ENCODE assay signal across 23 mouse cellular contexts in genomic region chr5:122507396-122507795, GRCm38 (mm10). TPM values are rescaled to one million over a fixed set of nuclear protein-coding genes. Genes with fewer than 3 reads are reported as not detected.
DNase-seq lines count a peak whose midpoint lies in the region; ATAC-seq and TF ChIP-seq lines count a peak whose summit lies in the region.
"Had no signal": no experiment of that assay in that cellular context is flagged by ENCODE, and none has a peak within 500 bp of the region (broad histone marks: within the 10 kb centered on the region; RNA-seq: fewer than 3 reads in every experiment).

No protein-coding gene starts in this region.

- TF ChIP-seq POLR2A in cerebellum, adult 2 months (IDR thresholded peaks at IDR 0.05; ENCODE audit: borderline replicate concordance, insufficient read depth, low read length), result no peak

- H3K36me3 ChIP-seq in lung, postnatal 0 days (ENCODE audit: insufficient read depth, low read length), result no peaks in the 10 kb centered on the region
- H3K36me3 ChIP-seq in intestine, embryonic 16.5 days (ENCODE audit: control insufficient read depth, insufficient read depth, low read length), result no peaks in the 10 kb centered on the region
- H3K36me3 ChIP-seq: embryonic facial prominence, embryonic 10.5 days; embryonic facial prominence, embryonic 12.5 days; forebrain, embryonic 15.5 days; G1E had no signal

- no peak overlapping the region for H3K4me3 ChIP-seq in cerebellum, adult 2 months (replicated peaks; ENCODE audit: insufficient read depth, low read depth, low read length)
- no peak overlapping the region for H3K4me3 ChIP-seq in lung, postnatal 0 days (ENCODE audit: low read depth, low read length)
- H3K4me3 ChIP-seq in intestine, embryonic 16.5 days (ENCODE audit: low read length), result no peak overlapping the region
- H3K4me3 ChIP-seq: embryonic facial prominence, embryonic 10.5 days; embryonic facial prominence, embryonic 12.5 days; forebrain, embryonic 13.5 days; forebrain, embryonic 15.5 days had no signal

- no peak for TF ChIP-seq EP300 in lung, postnatal 0 days (IDR thresholded peaks at IDR 0.05)

- H3K27ac ChIP-seq in cerebellum, adult 2 months (ENCODE audit: insufficient read depth, low read length), result no peak overlapping the region
- no peak overlapping the region for H3K27ac ChIP-seq in lung, postnatal 0 days (ENCODE audit: low read length)
- H3K27ac ChIP-seq in intestine, embryonic 16.5 days (ENCODE audit: low read length), result no peak overlapping the region
- H3K27ac ChIP-seq: embryonic facial prominence, embryonic 10.5 days; embryonic facial prominence, embryonic 12.5 days; forebrain, embryonic 13.5 days; forebrain, embryonic 15.5 days had no signal

- H3K4me1 ChIP-seq in cerebellum, adult 2 months (ENCODE audit: control insufficient read depth, insufficient read depth, low read length), result peaks cover 34% of the 10 kb centered on the region
- no peaks in the 10 kb centered on the region; the same call in 1 of the 2 replicates for H3K4me1 ChIP-seq in lung, postnatal 0 days (ENCODE audit: insufficient read depth, low read depth, low read length)
- H3K4me1 ChIP-seq in intestine, embryonic 16.5 days (ENCODE audit: control insufficient read depth, insufficient read depth, low read length), result peaks cover 16% of the 10 kb centered on the region

- peak; percentile 47 for DNase-seq in cerebellum, adult 11-12 months
- no peak for DNase-seq in cerebellum, postnatal 36 days
- peak; percentile 57 for DNase-seq in cerebellum, adult 9-11 months
- DNase-seq in cerebellum, adult 2 months, result no peak
- DNase-seq in lung, postnatal 0 days (ENCODE audit: low spot score), result peak; percentile 3
- DNase-seq in lung, postnatal 4 days, result no peak
- DNase-seq: adrenal gland, adult 8-10 months; adrenal gland, postnatal 14 days; adrenal gland, postnatal 36 days; B cell, adult 2 months; cerebellum, adult 18-20 months; cerebellum, postnatal 14 days; forebrain, postnatal 0 days had no signal

- H3K9ac ChIP-seq in lung, postnatal 0 days (replicated peaks; ENCODE audit: low read depth), result no peak overlapping the region
- no peak overlapping the region for H3K9ac ChIP-seq in intestine, embryonic 16.5 days (ENCODE audit: low read depth, low read length)
- H3K9ac ChIP-seq: embryonic facial prominence, embryonic 12.5 days; forebrain, embryonic 13.5 days; forebrain, embryonic 15.5 days; forebrain, postnatal 0 days had no signal

- ATAC-seq in lung, postnatal 0 days, result no peak
- ATAC-seq in intestine, embryonic 16.5 days, result no peak
- ATAC-seq: activated CD4-positive, CD25-positive, alpha-beta regulatory T cell, adult 4 months; CD4-positive, CD25-positive, alpha-beta regulatory T cell, adult 4 months; forebrain, embryonic 13.5 days; forebrain, embryonic 15.5 days; forebrain, postnatal 0 days; Patski had no signal

- no peaks in the 10 kb centered on the region for H3K27me3 ChIP-seq in cerebellum, adult 2 months (ENCODE audit: control insufficient read depth, insufficient read depth, low read length)
- no peaks in the 10 kb centered on the region for H3K27me3 ChIP-seq in lung, postnatal 0 days (replicated peaks; ENCODE audit: insufficient read depth, low read length)
- H3K27me3 ChIP-seq in intestine, embryonic 16.5 days (replicated peaks; ENCODE audit: control insufficient read depth, insufficient read depth, low read length), result no peaks in the 10 kb centered on the region
- H3K27me3 ChIP-seq: CH12.LX; embryonic facial prominence, embryonic 12.5 days; forebrain, embryonic 13.5 days; forebrain, embryonic 15.5 days; Patski had no signal

- no peaks in the 10 kb centered on the region for H3K9me3 ChIP-seq in lung, postnatal 0 days (ENCODE audit: low read length)
- no peaks in the 10 kb centered on the region for H3K9me3 ChIP-seq in intestine, embryonic 16.5 days (ENCODE audit: control insufficient read depth, low read length)
- H3K9me3 ChIP-seq: forebrain, embryonic 13.5 days; forebrain, embryonic 15.5 days had no signal

- no peak for TF ChIP-seq CTCF in cerebellum, adult 2 months (IDR thresholded peaks at IDR 0.05; ENCODE audit: borderline replicate concordance, insufficient read depth, low read depth, low read length)
- TF ChIP-seq CTCF in lung, postnatal 0 days (IDR thresholded peaks at IDR 0.05), result no peak

- H3K4me2 ChIP-seq in lung, postnatal 0 days (replicated peaks; ENCODE audit: low read depth, low read length), result no peak overlapping the region
- H3K4me2 ChIP-seq in intestine, embryonic 16.5 days (ENCODE audit: low read depth, low read length), result no peak overlapping the region
- H3K4me2 ChIP-seq: embryonic facial prominence, embryonic 12.5 days; forebrain, embryonic 13.5 days; forebrain, embryonic 15.5 days had no signal

RNA-seq across cellular contexts. Expression of gene Atp2a2, which starts 5.4 kb away (rescaled TPM):
- 422 and 482 TPM in 2 replicates for polyA plus RNA-seq in cerebellum, adult 2 months (2012; rRNA removed)
- polyA plus RNA-seq in lung, postnatal 0 days (2015; fragmentation: Nextera tagmentation; extraction: Ambion mirVana), result 27.4 and 32.4 TPM in 2 replicates
- polyA plus RNA-seq in intestine, embryonic 16.5 days (2015; fragmentation: Nextera tagmentation; extraction: Ambion mirVana), result 20.4 and 27.2 TPM in 2 replicates

Comparison
In these comparisons a context has a peak if more than half of its experiments do, and no peak if none do; other contexts are left out.
1. DNase-seq: peak in cerebellum, adult 11-12 months (single experiment), cerebellum, adult 9-11 months (single experiment) and lung, postnatal 0 days (single experiment); none in cerebellum, postnatal 36 days (0 of 2), cerebellum, adult 2 months (0 of 2) and lung, postnatal 4 days (0 of 2).
2. RNA of gene Atp2a2, which starts 5.4 kb away (polyA plus RNA-seq): 422 to 482 TPM in cerebellum, adult 2 months; 27.4 to 32.4 TPM in lung, postnatal 0 days and 20.4 to 27.2 TPM in intestine, embryonic 16.5 days; every median in the first group is over 10 times any median in the second.